Mouse (Mus musculus): Measurements from ENCODE around the gene Map3k7cl. TPM values are rescaled to one million over a fixed set of nuclear protein-coding genes. Genes with fewer than 3 reads are reported as not detected.

Map3k7cl gene
- total RNA-seq (2023) = not detected

DNA sequence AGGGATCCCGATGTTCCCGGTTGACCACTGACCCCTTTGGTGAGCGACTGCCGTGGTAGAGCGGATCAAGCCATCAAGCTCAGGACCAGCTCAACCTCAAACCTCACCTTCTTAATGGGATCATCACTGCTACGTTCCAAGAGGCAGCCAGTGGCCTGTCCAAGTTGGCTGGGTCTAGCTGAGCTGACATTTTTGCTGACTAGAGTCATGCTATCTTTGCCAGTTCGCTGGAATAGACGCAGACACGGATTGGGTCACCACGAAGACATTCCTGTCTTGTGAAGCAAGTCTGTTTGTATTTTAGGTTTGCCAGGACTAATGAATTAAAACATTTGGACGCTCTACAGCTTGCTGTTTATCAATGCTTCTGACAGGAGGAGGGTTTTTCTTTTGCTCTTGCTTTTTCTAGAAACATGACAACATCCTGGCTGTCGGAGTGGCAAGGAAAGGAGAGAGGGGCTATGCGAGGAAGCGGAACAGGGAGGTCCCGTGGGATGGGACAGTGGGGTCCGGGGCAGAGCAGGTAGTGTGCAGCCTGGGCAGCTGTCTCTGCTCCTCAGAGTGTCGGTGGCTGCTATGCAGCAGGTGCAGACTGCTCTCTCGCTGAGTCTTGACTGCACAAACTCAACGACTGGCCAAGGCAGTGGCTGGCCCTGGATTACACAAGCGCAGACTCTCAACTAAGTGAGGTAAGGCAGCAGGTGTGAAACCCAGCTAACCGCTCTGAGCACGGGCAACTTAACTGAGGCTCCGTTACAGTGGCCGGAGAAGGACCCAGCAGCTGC is at the start of gene Map3k7cl:
Gene Map3k7cl (plus strand): TSS at position 424 of the 785 bp plus-strand sequence.

Other genes with a start within 250 kb of the Map3k7cl start
- gene N6amt1, start 199.1 kb upstream of the Map3k7cl start, total RNA-seq (2023) = 31.7 TPM
- gene Ltn1, start 120.7 kb upstream of the Map3k7cl start, total RNA-seq (2023) = 43.3 TPM
- 4.7 TPM for gene Rwdd2b, start 112.8 kb upstream of the Map3k7cl start, total RNA-seq (2023)
- gene Usp16, start 98.6 kb upstream of the Map3k7cl start, total RNA-seq (2023) = 159 TPM
- gene Cct8, start 57.5 kb upstream of the Map3k7cl start, total RNA-seq (2023) = 162 TPM
- gene Bach1, start 145.6 kb downstream of the Map3k7cl start, total RNA-seq (2023) = 44.4 TPM